Mouse (Mus musculus): Measurements from ENCODE around the gene Rrp1. TPM values are rescaled to one million over a fixed set of nuclear protein-coding genes. Genes with fewer than 3 reads are reported as not detected.

The Rrp1 gene
- total RNA-seq, 4 experiments from 2014 or later: 87.2 to 106 (median 96.3) TPM

DNA sequence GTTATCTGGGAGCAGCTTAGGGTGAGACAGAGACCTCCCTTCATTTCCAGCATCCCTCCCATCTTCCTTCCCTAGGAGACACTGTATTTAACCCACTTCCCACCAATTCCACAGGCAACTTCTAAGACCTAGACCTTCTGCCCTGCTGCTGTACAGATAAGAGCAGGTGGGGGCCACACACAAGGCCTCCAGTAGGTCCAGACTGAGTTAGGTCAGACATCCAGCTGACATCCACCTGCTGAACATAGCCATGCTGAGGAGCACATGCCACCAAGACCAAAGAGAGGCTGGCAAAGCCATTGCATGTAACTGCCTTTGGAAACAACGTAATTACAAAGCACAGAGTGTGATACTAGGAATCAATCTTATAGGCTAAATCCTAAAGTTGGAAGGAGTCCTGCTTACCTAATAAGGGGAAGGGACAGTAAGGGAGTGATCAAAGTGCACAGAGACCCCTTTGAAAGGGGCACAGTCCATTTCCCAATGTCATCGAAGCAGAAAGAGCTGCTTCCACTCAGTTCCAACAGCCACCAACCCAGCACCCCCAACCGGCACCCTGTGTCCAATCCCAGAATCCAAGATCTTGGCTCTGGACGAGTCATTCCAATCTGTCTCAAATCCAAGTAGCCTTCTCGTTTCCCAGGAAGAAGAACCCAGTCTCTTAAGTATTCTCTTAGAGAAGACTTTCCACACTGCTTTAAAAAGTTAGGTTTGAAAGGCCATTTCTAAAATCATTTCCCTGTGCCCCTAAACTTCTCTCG lies 61.9 kb downstream of the Rrp1 start:
- DNase-seq (ENCODE audit: low spot score): no peak

Small RNAs within 50 kb of the gene (microRNA-seq; reads per million reads assigned to microRNA genes)
- not detected for gene Mir6410
- 1.7 reads per million for gene Mir6907
- gene Mir6908: not detected

Other genes starting within 250 kb of the Rrp1 start
- gene D10Jhu81e, start 243.3 kb downstream of the Rrp1 start, total RNA-seq (2022): 100 to 1,000 TPM; 676 to 739 (median 714) TPM
- 10 to 100 TPM; 11.1 to 12.3 (median 11.6) TPM for gene Pwp2, start 227.9 kb downstream of the Rrp1 start, total RNA-seq (2022)
- 10 to 100 TPM; 43.6 to 62.3 (median 52.9) TPM for gene Trappc10, start 168.4 kb downstream of the Rrp1 start, total RNA-seq (2022)
- gene Agpat3, start 60.6 kb downstream of the Rrp1 start, total RNA-seq (2022): 100 to 1,000 TPM; 206 to 254 (median 219) TPM
- 10 to 100 TPM; 16.4 to 26.2 (median 24.4) TPM for gene Cstb, start 12.6 kb upstream of the Rrp1 start, total RNA-seq (2022)
- 10 to 100 TPM; 12.9 to 14.3 (median 13.4) TPM for gene Pdxk, start 51.9 kb upstream of the Rrp1 start, total RNA-seq (2022)
- not detected for gene Olfr1358, start 104.4 kb upstream of the Rrp1 start, total RNA-seq (2022)
- gene Ilvbl, start 161.3 kb upstream of the Rrp1 start, total RNA-seq (2022): 10 to 100 TPM; 37.2 to 42.0 (median 39.7) TPM
- gene Syde1, start 178.9 kb upstream of the Rrp1 start, total RNA-seq (2022): 10 to 100 TPM; 10.5 to 13.2 (median 12.2) TPM
- gene Olfr1357, start 205.0 kb upstream of the Rrp1 start, total RNA-seq (2022): not detected

Data from heart, adult 8-10 months (tissue).